Mouse (Mus musculus) lung, embryonic 16.5 days (tissue): ENCODE measurements around the gene Kcnab1. TPM values are rescaled to one million over a fixed set of nuclear protein-coding genes. Genes with fewer than 3 reads are reported as not detected.

ENCODE experiments used
- ATAC-seq: fragments of 200-750 bp; cut with Nextera tagmentation; 2 replicates; pipeline ENCODE4 v1.8.0; 2017; ENCODE audit warnings: low read depth, mild to moderate bottlenecking, moderate library complexity
- H3K27ac ChIP-seq: fragments of 300-500 bp; sonication (generic); 2 replicates; pipeline ENCODE4 v1.5.1; 2014; ENCODE audit warnings: mild to moderate bottlenecking, control low read depth, low read length
- H3K27me3 ChIP-seq: fragments of 300-500 bp; sonication (generic); 2 replicates; pipeline ENCODE4 v1.6.1; 2014; ENCODE audit warnings: low read depth, low read length, mixed read lengths; ENCODE audit not compliant: control insufficient read depth, insufficient read depth
- H3K36me3 ChIP-seq: fragments of 300-500 bp; sonication (generic); 2 replicates; pipeline ENCODE4 v1.6.1; 2014; ENCODE audit warnings: low read length; ENCODE audit not compliant: control insufficient read depth, insufficient read depth
- H3K4me1 ChIP-seq: fragments of 300-500 bp; sonication (generic); replicated peaks from 2 replicates; pipeline ENCODE4 v1.6.1; 2014; ENCODE audit warnings: low read length, mixed read lengths; ENCODE audit not compliant: control insufficient read depth, insufficient read depth
- H3K4me2 ChIP-seq: fragments of 300-500 bp; sonication (generic); 2 replicates; pipeline ENCODE4 v1.6.1; 2014; ENCODE audit warnings: low read depth, low read length, control low read depth
- H3K4me3 ChIP-seq: fragments of 300-500 bp; sonication (generic); 2 replicates; pipeline ENCODE4 v1.5.1; 2014; ENCODE audit warnings: mild to moderate bottlenecking, low read length, control low read depth
- H3K9ac ChIP-seq: fragments of 300-500 bp; sonication (generic); 2 replicates; pipeline ENCODE4 v1.6.1; 2014; ENCODE audit warnings: low read length, control low read depth
- H3K9me3 ChIP-seq: fragments of 300-500 bp; sonication (generic); 2 replicates; pipeline ENCODE4 v1.6.1; 2016; ENCODE audit warnings: low read length; ENCODE audit not compliant: control insufficient read depth
- WGBS: fragments of 180-500 bp; shearing (Covaris S2); extraction: QIAGEN DNeasy Blood & Tissue Kit; methylation state at CpG from one replicate; pipeline ENCODE4 v1.1.7; 2014; 5-methylcytosine and 5-hydroxymethylcytosine counted together
- polyA plus RNA-seq: library from polyadenylated mRNA; unstranded; fragments of >200 nt; fragmentation: Nextera tagmentation; extraction: Ambion mirVana; gene quantifications from 2 replicates; pipeline ENCODE4 v1.2.1, GENCODE M21; 2015

The Kcnab1 gene
- polyA plus RNA-seq, 1 experiment from 2014 or later: 2.3 TPM

DNA sequence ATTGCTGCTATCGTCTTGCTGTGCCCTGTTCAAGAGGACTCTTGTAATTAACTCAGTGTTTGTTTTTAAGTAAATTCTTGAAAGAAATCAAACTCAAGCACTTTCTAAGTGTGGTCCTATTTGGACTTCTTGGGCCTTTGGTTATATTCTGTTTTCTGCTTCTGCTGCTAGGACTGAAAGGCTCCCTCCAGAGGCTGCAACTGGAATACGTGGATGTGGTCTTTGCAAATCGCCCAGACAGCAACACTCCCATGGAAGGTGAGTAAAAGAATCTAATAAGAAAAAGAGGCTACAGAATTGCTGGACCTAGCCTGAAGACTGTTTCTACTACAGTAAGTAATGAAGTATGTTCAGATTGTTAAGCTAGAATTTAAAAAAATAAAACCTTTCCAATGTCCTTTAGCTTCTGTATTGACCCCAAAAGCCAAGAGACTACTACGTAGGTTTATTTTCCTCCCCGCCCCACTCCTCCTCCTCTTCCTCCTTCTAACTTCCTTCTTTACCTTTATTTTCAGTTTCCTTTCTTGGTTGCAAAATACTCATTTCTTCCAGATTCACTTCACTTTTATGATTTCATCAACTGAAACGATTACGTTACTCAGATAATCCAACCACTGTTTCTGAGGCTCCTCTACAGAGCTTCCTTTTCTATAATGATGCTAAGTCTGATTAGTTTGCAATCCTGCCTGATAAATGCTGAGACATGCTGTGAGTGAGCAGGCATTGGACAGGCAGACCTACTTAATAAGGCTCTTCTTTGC lies 210.2 kb downstream of the Kcnab1 start:
- no peaks in the 10 kb centered on the region for H3K36me3 ChIP-seq
- H3K9ac ChIP-seq: no peak overlapping the region
- H3K4me2 ChIP-seq: no peak overlapping the region
- no peaks in the 10 kb centered on the region for H3K9me3 ChIP-seq
- WGBS: 66% methylated on average over 7 of the region's 7 CpGs
- H3K27ac ChIP-seq: no peak overlapping the region
- H3K4me3 ChIP-seq: no peak overlapping the region
- H3K4me1 ChIP-seq: no peaks in the 10 kb centered on the region; the same call in none of the 2 replicates
- ATAC-seq: no peak
- no peaks in the 10 kb centered on the region for H3K27me3 ChIP-seq

DNA sequence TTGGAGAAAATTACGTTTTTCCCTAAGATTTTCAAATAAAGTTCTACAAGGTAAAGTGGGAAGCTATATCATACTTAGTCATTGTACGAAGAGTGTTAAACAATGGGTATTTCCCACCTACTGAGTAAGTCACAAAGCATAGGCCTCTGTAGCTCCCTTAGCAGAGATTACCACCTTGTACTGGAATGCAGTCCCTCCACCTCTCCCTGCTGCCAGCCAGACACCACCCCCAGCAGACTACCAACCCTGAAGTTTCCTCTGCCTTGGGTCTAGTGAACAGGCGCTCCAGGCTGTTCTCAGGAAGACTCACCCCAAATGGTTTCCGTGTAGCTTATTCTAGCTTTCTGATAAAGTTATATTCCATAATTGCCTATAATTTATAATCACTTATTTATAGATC lies 211.8 kb downstream of the Kcnab1 start:
- peak; percentile 85 for ATAC-seq
- Histone ChIP-seq H3K36me3 (no peaks in the 10 kb centered on the region), H3K9ac (no peak overlapping the region), H3K4me2 (no peak overlapping the region), H3K4me1 (peaks cover 6% of the 10 kb centered on the region), H3K27me3 (no peaks in the 10 kb centered on the region), H3K27ac (peak overlapping the region; percentile 74; the same call in 1 of the 2 replicates), H3K9me3 (no peaks in the 10 kb centered on the region), H3K4me3 (no peak overlapping the region)
- 54% methylated on average over 4 of the region's 4 CpGs for WGBS

DNA sequence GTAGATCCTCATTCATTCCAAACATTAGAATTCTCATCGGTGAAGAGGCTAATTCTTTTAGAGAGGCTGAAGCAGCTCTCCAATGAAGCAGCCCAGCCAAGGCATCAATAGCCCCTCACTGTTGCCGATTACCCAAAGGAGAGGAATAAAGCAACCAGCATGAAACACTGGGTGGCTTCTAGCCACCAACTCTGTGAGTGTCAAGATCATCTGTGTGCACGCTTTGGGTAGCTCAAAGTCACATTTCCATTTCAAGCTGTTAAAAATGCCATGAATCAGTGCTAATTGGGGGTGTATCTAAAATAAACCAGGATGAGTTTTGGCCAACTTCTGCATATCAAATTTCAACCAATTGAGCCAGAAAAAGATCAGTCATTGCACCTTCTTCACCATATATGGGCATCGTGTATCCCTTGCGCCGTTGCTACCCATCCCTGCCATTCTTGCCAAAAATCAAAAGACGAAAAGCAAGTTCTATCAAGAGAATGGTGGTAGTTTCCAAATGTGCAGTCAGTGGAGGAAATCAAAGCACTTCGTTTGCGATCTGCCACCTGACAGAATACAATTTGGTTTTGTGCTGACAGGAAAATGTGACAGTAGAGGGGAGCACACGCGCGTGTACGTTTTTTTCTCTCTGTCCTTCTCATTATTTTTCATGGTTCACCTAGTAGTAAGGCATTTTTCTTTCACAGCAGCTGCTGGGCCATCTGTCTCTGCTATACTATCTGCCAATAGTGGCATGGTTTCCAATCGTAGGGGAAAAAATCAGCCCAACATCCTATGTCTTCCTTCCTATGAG lies 213.0 kb downstream of the Kcnab1 start:
- no peak overlapping the region for H3K4me3 ChIP-seq
- 88% methylated on average over 14 of the region's 14 CpGs for WGBS
- H3K36me3 ChIP-seq: no peaks in the 10 kb centered on the region
- H3K4me1 ChIP-seq: peaks cover 9% of the 10 kb centered on the region
- no peaks in the 10 kb centered on the region for H3K9me3 ChIP-seq
- no peak overlapping the region for H3K4me2 ChIP-seq
- no peak overlapping the region for H3K9ac ChIP-seq
- H3K27ac ChIP-seq: no peak overlapping the region
- no peaks in the 10 kb centered on the region for H3K27me3 ChIP-seq
- no peak for ATAC-seq

DNA sequence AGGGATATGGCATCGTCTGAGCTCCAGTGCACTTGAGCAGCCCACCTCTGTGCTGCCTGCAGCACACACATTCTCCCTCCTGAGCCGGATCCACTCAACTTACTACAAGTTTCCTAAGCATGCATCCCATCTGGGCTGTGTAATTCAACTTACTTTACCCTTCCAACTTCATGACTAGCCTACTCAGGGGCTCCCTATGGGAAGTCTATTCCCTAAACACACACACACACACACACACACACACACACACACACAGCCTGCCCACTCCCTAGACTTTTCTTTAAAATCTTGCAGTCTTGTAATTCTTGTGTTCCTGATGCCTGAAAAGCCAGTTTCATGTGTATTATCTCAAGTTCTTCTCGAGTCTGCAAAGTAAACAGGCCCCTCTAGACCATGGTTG lies 216.1 kb downstream of the Kcnab1 start:
- Histone ChIP-seq H3K4me1 (peaks cover 9% of the 10 kb centered on the region), H3K27ac (peak overlapping the region; percentile 18), H3K36me3 (no peaks in the 10 kb centered on the region), H3K27me3 (no peaks in the 10 kb centered on the region), H3K9ac (no peak overlapping the region), H3K4me3 (no peak overlapping the region), H3K4me2 (no peak overlapping the region), H3K9me3 (no peaks in the 10 kb centered on the region)
- WGBS: 38% methylated on average over 3 of the region's 3 CpGs
- ATAC-seq: peak; percentile 70

DNA sequence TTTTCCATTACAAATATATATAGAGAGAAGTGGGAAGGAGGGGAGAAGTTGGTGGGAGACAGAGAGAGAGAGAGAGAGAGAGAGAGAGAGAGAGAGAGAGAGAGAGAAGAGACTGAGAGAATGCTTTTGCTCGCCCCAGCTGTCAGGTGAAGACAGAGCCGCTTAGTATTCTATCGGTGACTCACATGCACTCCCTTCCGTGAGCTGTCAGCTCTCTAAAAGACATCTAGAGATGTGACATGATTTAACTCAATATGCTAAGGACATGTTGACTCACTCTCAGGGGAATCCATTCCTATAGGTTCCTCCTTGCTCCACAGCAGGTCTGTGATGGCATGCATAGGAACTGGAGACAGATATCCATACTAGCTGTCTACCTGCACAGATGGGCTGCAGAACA lies 219.6 kb downstream of the Kcnab1 start:
- Histone ChIP-seq H3K9me3 (no peaks in the 10 kb centered on the region), H3K27ac (no peak overlapping the region), H3K9ac (no peak overlapping the region), H3K4me2 (no peak overlapping the region), H3K36me3 (no peaks in the 10 kb centered on the region), H3K27me3 (no peaks in the 10 kb centered on the region), H3K4me1 (peaks cover 9% of the 10 kb centered on the region; the same call in 1 of the 2 replicates), H3K4me3 (no peak overlapping the region)
- no peak for ATAC-seq
- 81% methylated on average over 4 of the region's 4 CpGs for WGBS

DNA sequence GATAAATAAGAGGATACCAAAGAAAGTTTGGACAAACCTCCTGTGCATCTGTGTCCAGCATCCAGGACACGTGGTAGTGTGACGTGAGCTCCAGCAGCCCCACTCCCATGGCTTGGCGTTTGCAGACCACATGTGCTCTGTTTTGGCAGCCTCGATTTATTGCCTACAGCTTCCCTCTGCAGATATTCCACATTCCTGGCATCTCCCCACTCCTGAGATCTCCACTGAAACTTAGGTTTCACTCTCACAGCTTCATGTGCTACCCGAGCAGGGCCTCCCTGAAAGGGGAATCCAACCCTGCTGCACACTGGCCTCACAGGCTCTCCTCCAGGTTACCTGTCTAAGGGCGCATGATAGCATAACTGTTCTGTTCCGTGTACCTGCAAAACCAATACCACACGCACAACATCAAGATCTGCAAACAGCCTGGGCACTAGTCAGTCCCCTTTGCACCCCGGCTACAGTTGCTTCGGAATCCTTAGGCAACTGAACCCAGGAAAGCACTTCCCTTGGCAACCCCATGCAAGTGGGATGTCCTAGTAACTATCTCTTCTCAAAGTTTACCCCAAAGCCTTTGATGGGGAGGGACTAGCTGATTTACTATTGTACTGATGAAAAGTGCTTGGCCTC lies 228.8 kb downstream of the Kcnab1 start:
- H3K4me1 ChIP-seq: no peaks in the 10 kb centered on the region
- 0 out of 2 replicates have a peak, but pooled peaks have one; percentile 26 for ATAC-seq
- no peak overlapping the region for H3K4me2 ChIP-seq
- H3K9me3 ChIP-seq: no peaks in the 10 kb centered on the region
- H3K36me3 ChIP-seq: no peaks in the 10 kb centered on the region
- 61% methylated on average over 10 of the region's 10 CpGs for WGBS
- H3K27ac ChIP-seq: no peak overlapping the region
- H3K9ac ChIP-seq: no peak overlapping the region
- no peak overlapping the region for H3K4me3 ChIP-seq
- H3K27me3 ChIP-seq: no peaks in the 10 kb centered on the region

DNA sequence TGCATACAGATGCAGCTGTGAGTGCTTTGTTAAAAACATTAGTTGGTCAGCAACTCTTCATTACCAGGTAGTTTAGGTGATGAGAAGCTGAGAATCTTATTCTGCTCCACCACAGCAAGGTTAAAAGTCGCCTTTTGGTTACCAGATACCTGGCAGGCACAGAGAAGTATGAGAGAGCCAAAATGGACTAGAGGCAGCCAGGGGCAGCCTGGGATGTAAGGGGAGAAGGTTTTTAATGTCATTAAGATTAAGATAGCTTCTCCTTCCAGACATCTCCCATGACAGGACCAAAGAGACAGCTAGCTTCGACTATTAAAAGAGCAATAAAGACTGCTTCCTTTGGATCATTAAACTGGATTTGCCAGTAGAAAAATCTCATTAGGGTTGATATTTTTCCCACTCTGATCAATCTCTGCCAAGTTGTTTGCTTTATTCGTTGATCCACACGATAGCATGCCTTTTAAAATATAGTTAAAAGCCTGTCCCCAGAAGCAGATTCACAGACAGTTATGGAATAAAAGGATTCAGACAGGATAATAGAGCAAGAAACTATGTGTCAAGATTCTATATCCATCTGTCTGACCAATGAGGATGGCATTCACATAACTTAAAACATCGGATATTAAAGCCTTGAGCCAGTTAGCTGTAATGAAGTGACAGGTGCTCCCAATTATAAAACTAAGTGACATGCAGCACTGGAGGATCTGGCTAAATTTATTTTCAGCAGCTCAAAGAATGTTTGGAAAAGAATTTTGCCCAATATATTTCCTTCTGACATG lies 231.2 kb downstream of the Kcnab1 start:
- no peak overlapping the region for H3K9ac ChIP-seq
- H3K4me3 ChIP-seq: no peak overlapping the region
- H3K4me2 ChIP-seq: no peak overlapping the region
- WGBS: 63% methylated on average over 5 of the region's 5 CpGs
- no peaks in the 10 kb centered on the region for H3K9me3 ChIP-seq
- no peak for ATAC-seq
- H3K4me1 ChIP-seq: no peaks in the 10 kb centered on the region
- H3K36me3 ChIP-seq: no peaks in the 10 kb centered on the region
- no peaks in the 10 kb centered on the region for H3K27me3 ChIP-seq
- H3K27ac ChIP-seq: no peak overlapping the region

DNA sequence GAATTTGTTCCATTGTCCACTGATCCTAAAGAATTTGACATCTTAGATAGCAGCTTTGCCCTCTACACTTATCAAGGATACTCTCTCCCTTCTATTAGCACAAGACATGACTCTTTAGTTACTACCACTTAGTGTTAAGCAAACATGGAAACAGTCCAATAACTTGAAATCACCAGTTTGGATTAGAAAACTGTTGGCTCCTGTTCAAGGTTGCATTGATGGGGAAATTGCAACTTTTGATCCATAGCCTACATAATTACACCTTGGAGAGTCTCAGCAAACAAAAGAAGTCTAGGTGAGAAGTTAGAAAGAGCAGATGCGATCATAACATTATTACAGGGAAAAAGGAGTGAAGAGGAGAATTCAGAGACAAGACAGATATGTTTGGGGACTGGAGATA lies 237.0 kb downstream of the Kcnab1 start:
- Histone ChIP-seq H3K9me3 (no peaks in the 10 kb centered on the region), H3K9ac (no peak overlapping the region), H3K27ac (no peak overlapping the region), H3K4me2 (no peak overlapping the region), H3K4me3 (no peak overlapping the region), H3K4me1 (peaks cover 4% of the 10 kb centered on the region; the same call in 1 of the 2 replicates), H3K36me3 (no peaks in the 10 kb centered on the region), H3K27me3 (no peaks in the 10 kb centered on the region)
- 58% methylated on average over 1 of the region's 1 CpGs for WGBS
- ATAC-seq: no peak
